Mouse (Mus musculus) kidney, embryonic 14.5 days (tissue): ENCODE results near the gene Ube2q2. TPM values are rescaled to one million over a fixed set of nuclear protein-coding genes. Genes with fewer than 3 reads are reported as not detected.
"Not testable (repeated sequence)": the region's sequence is repeated elsewhere in the genome, so short reads cannot be mapped to it uniquely, and the experiment has no call there.

ENCODE experiments used
- ATAC-seq: fragments of 200-750 bp; cut with Nextera tagmentation; 2 replicates; pipeline ENCODE4 v1.8.0; 2017; ENCODE audit warnings: moderate number of reproducible peaks, mild to moderate bottlenecking, moderate TSS enrichment, moderate library complexity; ENCODE audit not compliant: low FRiP score, low TSS enrichment
- H3K27ac ChIP-seq: fragments of 300-500 bp; sonication (generic); 2 replicates; pipeline ENCODE4 v1.5.1; 2014; ENCODE audit warnings: low read depth, mild to moderate bottlenecking, low read length, moderate library complexity, mixed read lengths
- H3K27me3 ChIP-seq: fragments of 300-500 bp; sonication (generic); 2 replicates; pipeline ENCODE4 v1.6.1; 2014; ENCODE audit warnings: mild to moderate bottlenecking, low read length; ENCODE audit not compliant: control insufficient read depth, insufficient read depth
- H3K36me3 ChIP-seq: fragments of 300-500 bp; sonication (generic); 2 replicates; pipeline ENCODE4 v1.6.1; 2014; ENCODE audit warnings: low read length, mixed read lengths; ENCODE audit not compliant: control insufficient read depth, insufficient read depth
- H3K4me1 ChIP-seq: fragments of 300-500 bp; sonication (generic); 2 replicates; pipeline ENCODE4 v1.6.1; 2014; ENCODE audit warnings: low read length, mixed read lengths; ENCODE audit not compliant: control insufficient read depth, insufficient read depth
- H3K4me2 ChIP-seq: fragments of 300-500 bp; sonication (generic); replicated peaks from 2 replicates; pipeline ENCODE4 v1.6.1; 2014; ENCODE audit warnings: low read depth, mild to moderate bottlenecking, low read length
- H3K4me3 ChIP-seq: fragments of 300-500 bp; sonication (generic); 2 replicates; pipeline ENCODE4 v1.5.1; 2014; ENCODE audit warnings: mild to moderate bottlenecking, low read length
- H3K9ac ChIP-seq: fragments of 300-500 bp; sonication (generic); 2 replicates; pipeline ENCODE4 v1.6.1; 2014; ENCODE audit warnings: low read depth, mild to moderate bottlenecking, low read length, moderate library complexity
- H3K9me3 ChIP-seq: fragments of 300-500 bp; sonication (generic); 2 replicates; pipeline ENCODE4 v1.6.1; 2016; ENCODE audit warnings: low read length; ENCODE audit not compliant: control insufficient read depth
- WGBS: fragments of 180-500 bp; shearing (Covaris S2); extraction: QIAGEN DNeasy Blood & Tissue Kit; methylation state at CpG from one replicate; pipeline ENCODE4 v1.1.7; 2014; 5-methylcytosine and 5-hydroxymethylcytosine counted together
- polyA plus RNA-seq: library from polyadenylated mRNA; unstranded; fragments of >200 nt; fragmentation: Nextera tagmentation; extraction: Ambion mirVana; gene quantifications from 2 replicates; pipeline ENCODE4 v1.2.1, GENCODE M21; 2014

Ube2q2 gene
- polyA plus RNA-seq, 1 experiment from 2014 or later: 40.8 TPM

GRCm38 (mm10) chr9:55243280-55243679 lies 94.6 kb downstream of the Ube2q2 start:
- Histone ChIP-seq H3K4me3 (no peak overlapping the region), H3K27ac (no peak overlapping the region), H3K27me3 (no peaks in the 10 kb centered on the region), H3K9me3 (no peaks in the 10 kb centered on the region), H3K9ac (no peak overlapping the region), H3K4me2 (no peak overlapping the region), H3K36me3 (no peaks in the 10 kb centered on the region), H3K4me1 (no peaks in the 10 kb centered on the region)
- no peak for ATAC-seq
- 66% methylated on average over 3 of the region's 3 CpGs for WGBS

- Histone ChIP-seq H3K27ac (no peak overlapping the region), H3K27me3 (no peaks in the 10 kb centered on the region), H3K9ac (no peak overlapping the region), H3K9me3 (no peaks in the 10 kb centered on the region), H3K4me3 (no peak overlapping the region), H3K36me3 (no peaks in the 10 kb centered on the region), H3K4me1 (no peaks in the 10 kb centered on the region), H3K4me2 (no peak overlapping the region)
- WGBS: 75% methylated on average over 3 of the region's 3 CpGs
- ATAC-seq: no peak
Observed at GRCm38 (mm10) chr9:55244079-55244478, 95.4 kb downstream of the Ube2q2 start.

- not testable (repeated sequence) for H3K9me3 ChIP-seq, H3K36me3 ChIP-seq, H3K4me1 ChIP-seq, H3K4me3 ChIP-seq, H3K4me2 ChIP-seq, H3K27me3 ChIP-seq, H3K27ac ChIP-seq, ATAC-seq, H3K9ac ChIP-seq
- WGBS: 78% methylated on average over 1 of the region's 1 CpGs
Observed at GRCm38 (mm10) chr9:55245057-55245750, 96.5 kb downstream of the Ube2q2 start.

- 50% methylated on average over 8 of the region's 8 CpGs for WGBS
- ATAC-seq: no peak
Observed at GRCm38 (mm10) chr9:55246440-55246839, 97.8 kb downstream of the Ube2q2 start.

GRCm38 (mm10) chr9:55246918-55247317 lies 98.3 kb downstream of the Ube2q2 start:
- no peaks in the 10 kb centered on the region for H3K9me3 ChIP-seq
- ATAC-seq: no peak
- H3K9ac ChIP-seq: no peak overlapping the region
- no peak overlapping the region for H3K4me2 ChIP-seq
- H3K27me3 ChIP-seq: no peaks in the 10 kb centered on the region
- no peaks in the 10 kb centered on the region for H3K36me3 ChIP-seq
- H3K27ac ChIP-seq: no peak overlapping the region
- no peaks in the 10 kb centered on the region for H3K4me1 ChIP-seq
- H3K4me3 ChIP-seq: no peak overlapping the region
- WGBS: 93% methylated on average over 4 of the region's 4 CpGs

More at GRCm38 (mm10) chr9:55246440-55246839, 97.8 kb downstream of the Ube2q2 start:
- Histone ChIP-seq H3K36me3 (no peaks in the 10 kb centered on the region), H3K9ac (no peak overlapping the region), H3K4me3 (no peak overlapping the region), H3K9me3 (no peaks in the 10 kb centered on the region), H3K27ac (no peak overlapping the region), H3K4me2 (no peak overlapping the region), H3K4me1 (no peaks in the 10 kb centered on the region), H3K27me3 (no peaks in the 10 kb centered on the region)

- Histone ChIP-seq H3K4me2 (no peak overlapping the region), H3K9ac (no peak overlapping the region), H3K4me1 (no peaks in the 10 kb centered on the region), H3K36me3 (no peaks in the 10 kb centered on the region), H3K27ac (no peak overlapping the region), H3K27me3 (no peaks in the 10 kb centered on the region), H3K9me3 (no peaks in the 10 kb centered on the region), H3K4me3 (no peak overlapping the region)
- no peak for ATAC-seq
- WGBS: 78% methylated on average over 4 of the region's 4 CpGs
Observed at GRCm38 (mm10) chr9:55248465-55248864, 99.8 kb downstream of the Ube2q2 start.

- Histone ChIP-seq H3K4me3 (no peak overlapping the region), H3K27me3 (no peaks in the 10 kb centered on the region), H3K9me3 (no peaks in the 10 kb centered on the region), H3K36me3 (no peaks in the 10 kb centered on the region), H3K4me2 (no peak overlapping the region), H3K4me1 (no peaks in the 10 kb centered on the region), H3K9ac (no peak overlapping the region), H3K27ac (no peak overlapping the region)
- 74% methylated on average over 6 of the region's 6 CpGs for WGBS
- ATAC-seq: no peak
Observed at GRCm38 (mm10) chr9:55250595-55251247, 102.1 kb downstream of the Ube2q2 start.

GRCm38 (mm10) chr9:55252097-55252496 lies 103.4 kb downstream of the Ube2q2 start:
- not testable (repeated sequence) for H3K9me3 ChIP-seq, H3K4me1 ChIP-seq, H3K9ac ChIP-seq, H3K27ac ChIP-seq, ATAC-seq, H3K4me2 ChIP-seq, H3K27me3 ChIP-seq, H3K36me3 ChIP-seq, H3K4me3 ChIP-seq
- WGBS: 60% methylated on average over 2 of the region's 2 CpGs

GRCm38 (mm10) chr9:55253849-55254248 lies 105.2 kb downstream of the Ube2q2 start:
- no peak overlapping the region for H3K4me2 ChIP-seq
- H3K27me3 ChIP-seq: no peaks in the 10 kb centered on the region
- no peaks in the 10 kb centered on the region for H3K36me3 ChIP-seq
- 68% methylated on average over 1 of the region's 1 CpGs for WGBS
- no peaks in the 10 kb centered on the region for H3K9me3 ChIP-seq
- no peaks in the 10 kb centered on the region for H3K4me1 ChIP-seq
- no peak for ATAC-seq
- H3K4me3 ChIP-seq: no peak overlapping the region
- no peak overlapping the region for H3K27ac ChIP-seq
- no peak overlapping the region for H3K9ac ChIP-seq
